Mouse (Mus musculus) lung, embryonic 15.5 days (tissue): ENCODE measurements around the gene Panx3. TPM values are rescaled to one million over a fixed set of nuclear protein-coding genes. Genes with fewer than 3 reads are reported as not detected.
A peak's percentile ranks its signal among the peaks of the same experiment; 100 is the strongest.

ENCODE experiments used
- ATAC-seq: fragments of 200-750 bp; cut with Nextera tagmentation; 2 replicates; pipeline ENCODE4 v1.8.0; 2017; ENCODE audit warnings: moderate number of reproducible peaks, borderline replicate concordance; ENCODE audit not compliant: low FRiP score, low TSS enrichment; ENCODE audit errors: extremely low read depth
- H3K27ac ChIP-seq: fragments of 300-500 bp; sonication (generic); 2 replicates; pipeline ENCODE4 v1.5.1; 2015; ENCODE audit warnings: moderate library complexity, mild to moderate bottlenecking, inconsistent platforms
- H3K27me3 ChIP-seq: fragments of 300-500 bp; sonication (generic); 2 replicates; pipeline ENCODE4 v1.6.1; 2015; ENCODE audit warnings: inconsistent platforms
- H3K36me3 ChIP-seq: fragments of 300-500 bp; sonication (generic); 2 replicates; pipeline ENCODE4 v1.6.1; 2015; ENCODE audit warnings: inconsistent platforms
- H3K4me1 ChIP-seq: fragments of 300-500 bp; sonication (generic); 2 replicates; pipeline ENCODE4 v1.6.1; 2015; ENCODE audit warnings: inconsistent platforms
- H3K4me2 ChIP-seq: fragments of 300-500 bp; sonication (generic); 2 replicates; pipeline ENCODE4 v1.6.1; 2015; ENCODE audit warnings: inconsistent platforms, mild to moderate bottlenecking, moderate library complexity
- H3K4me3 ChIP-seq: fragments of 300-500 bp; sonication (generic); 2 replicates; pipeline ENCODE4 v1.5.1; 2015; ENCODE audit warnings: mild to moderate bottlenecking, inconsistent platforms
- H3K9ac ChIP-seq: fragments of 300-500 bp; sonication (generic); 2 replicates; pipeline ENCODE4 v1.6.1; 2015; ENCODE audit warnings: inconsistent platforms
- H3K9me3 ChIP-seq: fragments of 300-500 bp; sonication (generic); 2 replicates; pipeline ENCODE4 v1.6.1; 2016; ENCODE audit warnings: inconsistent platforms
- WGBS: fragments of 180-500 bp; shearing (Covaris S2); methylation state at CpG from one replicate; pipeline ENCODE4 v1.1.7; 2015; 5-methylcytosine and 5-hydroxymethylcytosine counted together
- polyA plus RNA-seq: library from polyadenylated mRNA; unstranded; fragments of >200 nt; fragmentation: Nextera tagmentation; extraction: Ambion mirVana; gene quantifications from 2 replicates; pipeline ENCODE4 v1.2.1, GENCODE M21; 2015

Gene Panx3
- polyA plus RNA-seq, 1 experiment from 2014 or later: 0.07 TPM

DNA sequence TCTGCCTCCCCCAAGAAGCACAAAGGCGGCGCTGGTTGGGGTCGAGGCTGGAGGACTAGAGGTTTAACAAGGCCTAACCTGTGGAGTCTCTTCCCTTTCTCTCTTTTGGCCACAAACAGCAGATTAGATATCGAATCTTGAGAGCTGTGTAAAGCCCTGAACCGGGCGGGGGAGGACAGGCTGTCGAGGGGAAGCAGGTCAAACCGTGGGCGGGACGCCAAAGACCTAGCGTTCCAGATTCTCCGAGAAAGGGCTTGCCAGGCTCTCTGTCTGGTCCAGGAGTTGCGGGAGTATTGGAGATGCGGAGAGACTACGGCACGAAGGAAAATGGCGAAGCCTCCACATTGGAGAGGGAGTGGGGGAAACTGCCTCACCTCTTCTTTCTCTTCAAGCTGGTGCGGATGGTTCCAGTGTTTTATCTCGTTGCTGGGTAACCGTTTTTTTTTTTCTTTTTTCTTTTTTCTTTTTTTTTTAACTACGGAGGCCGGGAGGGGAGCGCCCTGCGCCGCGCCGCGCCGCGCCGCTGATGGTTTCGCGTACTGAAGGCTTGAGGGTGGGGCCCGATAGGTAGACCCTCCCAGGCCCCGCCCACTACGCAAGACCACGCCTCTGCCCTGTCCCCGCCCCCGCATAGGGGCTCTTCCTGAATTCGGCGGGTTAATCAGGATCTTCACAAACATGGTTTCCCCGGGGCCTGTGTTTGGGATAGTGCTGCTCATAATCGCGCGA, 55.7 kb downstream of the Panx3 start, which contains the start of gene Spa17:
Spa17 (minus strand) TSS at position 541 of the 729 bp plus-strand sequence.
- Histone ChIP-seq H3K9ac (peak within 1 kb of the TSS; percentile 62), H3K4me1 (peaks cover 9% of the 10 kb centered on the region; the same call in 1 of the 2 replicates), H3K27me3 (no peaks in the 10 kb centered on the region), H3K9me3 (no peaks in the 10 kb centered on the region), H3K36me3 (no peaks in the 10 kb centered on the region), H3K4me2 (peak within 1 kb of the TSS; percentile 69), H3K4me3 (peak within 1 kb of the TSS; percentile 64), H3K27ac (peak within 1 kb of the TSS; percentile 66)
- under 1% methylated on average over 44 of the region's 45 CpGs for WGBS
- peak; percentile 98 for ATAC-seq

Other genes starting within 250 kb of the Panx3 start
- 0.18 and 0.21 TPM in 2 replicates for gene Robo3, start 236.0 kb downstream of the Panx3 start, polyA plus RNA-seq
- 26.1 and 26.9 TPM in 2 replicates for gene Msantd2, start 179.9 kb downstream of the Panx3 start, polyA plus RNA-seq
- 167 and 178 TPM in 2 replicates for gene Esam, start 141.2 kb downstream of the Panx3 start, polyA plus RNA-seq
- gene Vsig2, start 130.0 kb downstream of the Panx3 start, polyA plus RNA-seq: 26.5 and 33.3 TPM in 2 replicates
- gene Nrgn, start 116.3 kb downstream of the Panx3 start, polyA plus RNA-seq: 7.0 and 8.1 TPM in 2 replicates
- 11.6 and 13.0 TPM in 2 replicates for gene Siae, start 113.5 kb downstream of the Panx3 start, polyA plus RNA-seq
- gene Spa17, start 55.5 kb downstream of the Panx3 start, polyA plus RNA-seq: 8.2 and 8.4 TPM in 2 replicates
- gene Tbrg1, start 11.9 kb downstream of the Panx3 start, polyA plus RNA-seq: 128 and 134 TPM in 2 replicates
- not detected in 2 replicates for gene Olfr160, start 47.0 kb upstream of the Panx3 start, polyA plus RNA-seq
- not detected in 2 replicates for gene Olfr874, start 75.9 kb upstream of the Panx3 start, polyA plus RNA-seq
- not detected in 2 replicates for gene Olfr875, start 102.6 kb upstream of the Panx3 start, polyA plus RNA-seq
- gene Olfr876, start 133.8 kb upstream of the Panx3 start, polyA plus RNA-seq: not detected in 2 replicates
- gene Olfr877, start 185.0 kb upstream of the Panx3 start, polyA plus RNA-seq: not detected in 2 replicates
- not detected in 2 replicates for gene Olfr145, start 227.5 kb upstream of the Panx3 start, polyA plus RNA-seq
- gene Olfr878, start 248.6 kb upstream of the Panx3 start, polyA plus RNA-seq: not detected in 2 replicates